Mouse (Mus musculus) lung, adult 2 months (tissue): Measurements from ENCODE around the gene Pipox.

Experiments used
- CTCF ChIP-seq: fragments of 200-500 bp; IDR thresholded peaks from 2 replicates; pipeline ENCODE4 v1.5.1; 2011; ENCODE audit warnings: mild to moderate bottlenecking, low read length, control low read depth; ENCODE audit not compliant: insufficient read depth
- POLR2A ChIP-seq: fragments of 200-500 bp; IDR thresholded peaks from 2 replicates; pipeline ENCODE4 v1.6.1; 2011; ENCODE audit warnings: low read depth, mild to moderate bottlenecking, control low read depth, low read length, borderline replicate concordance; ENCODE audit errors: extremely low read depth

DNA sequence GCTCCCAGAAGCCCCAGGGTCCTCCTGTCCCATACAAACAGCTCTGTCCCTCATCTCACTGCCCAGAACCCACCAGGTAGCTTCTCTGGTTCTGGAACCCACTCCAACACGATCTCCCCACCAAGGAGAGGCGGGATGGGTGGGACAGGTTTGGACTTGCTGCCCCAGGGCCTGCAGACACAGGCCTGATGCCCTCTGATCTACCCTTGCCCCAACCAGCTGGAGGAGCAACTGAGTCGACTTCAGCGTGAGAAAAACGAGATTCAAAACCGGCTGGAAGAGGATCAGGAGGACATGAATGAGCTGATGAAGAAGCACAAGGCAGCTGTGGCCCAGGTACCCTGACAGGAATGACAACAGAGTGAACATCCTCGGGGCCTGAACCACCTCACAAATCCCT is 44.7 kb downstream of the Pipox start:
- TF ChIP-seq CTCF (no peak), POLR2A (no peak)
